Mouse (Mus musculus): ENCODE measurements at regions not wholly inside any gene's neighbourhood (a gene's known extent, or its start where the extent isn't known, plus 50 kb on each side); places are given as distances from the start of the nearest gene placed in this dataset.

DNA sequence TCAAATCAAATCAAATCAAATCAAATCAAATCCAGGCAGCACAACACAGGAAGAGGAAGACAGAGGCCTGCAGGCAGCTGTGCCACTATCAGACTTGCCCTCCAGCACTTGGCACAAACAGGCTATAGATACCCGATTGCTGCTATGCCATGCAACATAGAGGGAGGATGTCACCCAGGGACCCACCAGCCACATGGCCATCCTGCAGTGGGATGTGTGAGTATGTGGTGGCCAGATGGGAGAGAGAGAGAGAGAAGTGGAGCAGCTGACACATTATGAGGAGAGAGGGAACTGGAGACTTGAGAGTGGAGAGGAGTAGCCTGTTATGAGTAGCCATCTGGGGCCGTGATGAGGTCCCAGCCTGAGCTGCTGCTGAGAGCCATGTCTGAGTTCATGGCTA, 62.6 kb upstream of the Tmprss2 start:
- no peak for TF ChIP-seq CTCF (IDR thresholded peaks at IDR 0.05; ENCODE audit: low read depth, low read length)
- no peak for TF ChIP-seq POLR2A (IDR thresholded peaks at IDR 0.05; ENCODE audit: extremely low read depth, insufficient read depth, low read length)
- H3K36me3 ChIP-seq (ENCODE audit: control insufficient read depth, insufficient read depth, low read length), result no peaks in the 10 kb centered on the region
- H3K27ac ChIP-seq (replicated peaks; ENCODE audit: insufficient read depth, low read depth, low read length), result no peak overlapping the region
- DNase-seq (ENCODE audit: extremely low read depth, low read depth, low spot score), result no peak
- no peak overlapping the region for H3K4me3 ChIP-seq (ENCODE audit: insufficient read depth, low read depth, low read length)
- H3K4me1 ChIP-seq (ENCODE audit: control insufficient read depth, insufficient read depth, low read length), result no peaks in the 10 kb centered on the region
- H3K9ac ChIP-seq (ENCODE audit: low read depth, low read length), result no peak overlapping the region
- 89% methylated on average over 2 of the region's 2 CpGs for WGBS
- H3K27me3 ChIP-seq (ENCODE audit: control insufficient read depth, insufficient read depth, low read length), result no peaks in the 10 kb centered on the region
- H3K79me2 ChIP-seq (ENCODE audit: control insufficient read depth, insufficient read depth, low read length), result no peaks in the 10 kb centered on the region

DNA sequence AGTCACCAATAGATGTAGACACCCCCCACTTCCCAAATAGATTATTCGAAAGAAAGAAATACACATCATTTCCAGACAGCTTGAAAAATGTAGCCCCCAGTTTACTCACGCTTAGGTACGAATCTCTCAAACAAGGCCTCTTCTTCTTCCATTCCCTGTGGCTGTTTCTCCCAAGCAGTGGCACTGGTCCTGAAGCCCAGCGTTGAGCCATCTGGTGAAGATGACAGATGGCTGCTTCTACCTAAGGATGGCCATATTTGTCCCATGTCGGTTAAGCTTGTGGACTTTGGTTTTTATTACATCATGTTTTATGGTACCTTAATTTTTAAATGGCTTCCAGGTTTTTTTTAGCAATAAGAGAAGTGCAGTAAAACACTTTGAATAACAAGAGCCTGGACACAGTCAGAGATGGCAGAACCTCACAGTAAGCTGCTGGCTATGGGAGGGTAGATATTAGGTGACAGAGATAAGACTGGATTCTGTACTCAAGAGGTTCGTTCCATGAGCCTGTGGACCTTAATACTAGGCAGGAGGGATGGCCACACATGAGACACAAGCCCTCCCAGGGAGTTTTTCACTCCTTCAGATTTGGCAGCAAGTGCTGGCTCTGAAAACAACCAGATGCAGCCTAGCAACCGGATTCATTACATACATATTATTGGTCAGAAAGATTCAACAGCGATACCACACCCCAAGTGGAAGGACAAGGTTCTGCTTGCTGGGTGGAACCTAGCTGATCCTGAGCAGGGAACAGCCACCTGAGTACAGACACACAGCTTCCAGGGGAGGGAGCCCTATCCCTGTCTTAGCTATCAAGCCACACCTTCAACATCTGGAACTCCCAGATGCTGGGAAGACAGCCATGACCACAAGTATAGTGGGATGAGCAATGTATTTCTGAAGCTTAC, 59.4 kb upstream of the Tmprss2 start:
- Histone ChIP-seq H3K27ac (replicated peaks; ENCODE audit: insufficient read depth, low read depth, low read length) (no peak overlapping the region), H3K79me2 (ENCODE audit: control insufficient read depth, insufficient read depth, low read length) (no peaks in the 10 kb centered on the region), H3K9ac (ENCODE audit: low read depth, low read length) (no peak overlapping the region), H3K27me3 (ENCODE audit: control insufficient read depth, insufficient read depth, low read length) (no peaks in the 10 kb centered on the region), H3K36me3 (ENCODE audit: control insufficient read depth, insufficient read depth, low read length) (no peaks in the 10 kb centered on the region), H3K4me1 (ENCODE audit: control insufficient read depth, insufficient read depth, low read length) (no peaks in the 10 kb centered on the region), H3K4me3 (ENCODE audit: insufficient read depth, low read depth, low read length) (no peak overlapping the region)
- DNase-seq (ENCODE audit: extremely low read depth, low read depth, low spot score), result peak; percentile 15
- TF ChIP-seq POLR2A (IDR thresholded peaks at IDR 0.05; ENCODE audit: extremely low read depth, insufficient read depth, low read length) (no peak), CTCF (IDR thresholded peaks at IDR 0.05; ENCODE audit: low read depth, low read length) (peak; percentile 49)
- WGBS, result 76% methylated on average over 8 of the region's 8 CpGs

DNA sequence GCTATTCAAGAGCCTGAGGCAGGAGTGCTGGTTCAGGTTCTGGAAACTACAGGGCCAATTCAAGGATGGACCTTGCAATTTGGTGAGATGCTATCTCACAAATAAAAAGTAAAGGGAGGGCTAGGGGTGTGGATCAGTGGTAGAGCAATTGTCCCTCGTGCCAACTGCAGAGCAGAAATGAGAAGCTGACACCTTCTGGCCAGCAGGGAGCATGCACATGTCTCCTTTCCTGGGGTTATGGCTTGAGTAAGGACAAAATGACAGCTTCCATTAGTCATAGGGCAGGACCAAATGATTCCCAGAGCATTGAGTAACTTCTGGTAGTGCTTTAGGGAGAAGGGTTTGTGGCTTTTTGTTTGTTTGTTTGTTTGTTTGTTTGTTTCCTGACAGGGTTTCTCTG, 56.5 kb upstream of the Tmprss2 start:
- Histone ChIP-seq H3K36me3 (ENCODE audit: control insufficient read depth, insufficient read depth, low read length) (no peaks in the 10 kb centered on the region), H3K27ac (replicated peaks; ENCODE audit: insufficient read depth, low read depth, low read length) (no peak overlapping the region), H3K9ac (ENCODE audit: low read depth, low read length) (no peak overlapping the region), H3K4me3 (ENCODE audit: insufficient read depth, low read depth, low read length) (no peak overlapping the region), H3K27me3 (ENCODE audit: control insufficient read depth, insufficient read depth, low read length) (no peaks in the 10 kb centered on the region), H3K4me1 (ENCODE audit: control insufficient read depth, insufficient read depth, low read length) (no peaks in the 10 kb centered on the region), H3K79me2 (ENCODE audit: control insufficient read depth, insufficient read depth, low read length) (no peaks in the 10 kb centered on the region)
- WGBS, result 27% methylated on average over 1 of the region's 1 CpGs
- TF ChIP-seq CTCF (IDR thresholded peaks at IDR 0.05; ENCODE audit: low read depth, low read length), result peak; percentile 43
- no peak for TF ChIP-seq POLR2A (IDR thresholded peaks at IDR 0.05; ENCODE audit: extremely low read depth, insufficient read depth, low read length)
- DNase-seq (ENCODE audit: extremely low read depth, low read depth, low spot score), result no peak

DNA sequence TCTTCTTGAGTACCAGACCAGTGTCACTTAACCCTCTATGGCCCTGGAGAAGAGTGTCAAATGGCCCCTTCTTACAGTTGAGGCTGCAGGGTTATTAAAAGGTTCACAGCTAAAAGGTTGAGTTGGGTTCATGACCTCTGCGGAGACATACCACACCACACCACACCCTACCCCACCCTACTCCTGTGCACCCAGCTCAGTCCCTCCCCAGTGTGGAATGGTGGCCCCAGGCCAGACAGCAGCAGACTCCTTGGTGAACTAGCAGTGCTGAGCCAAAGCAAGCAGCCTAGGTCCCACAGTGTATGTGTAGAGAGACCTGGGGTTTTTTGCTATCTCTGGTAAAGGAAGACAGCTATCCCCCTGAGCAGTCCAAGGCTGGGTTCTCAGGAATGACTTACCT, 54.5 kb upstream of the Tmprss2 start:
- H3K4me3 ChIP-seq (ENCODE audit: insufficient read depth, low read depth, low read length), result no peak overlapping the region
- no peaks in the 10 kb centered on the region for H3K36me3 ChIP-seq (ENCODE audit: control insufficient read depth, insufficient read depth, low read length)
- no peaks in the 10 kb centered on the region for H3K4me1 ChIP-seq (ENCODE audit: control insufficient read depth, insufficient read depth, low read length)
- H3K79me2 ChIP-seq (ENCODE audit: control insufficient read depth, insufficient read depth, low read length), result no peaks in the 10 kb centered on the region
- no peaks in the 10 kb centered on the region for H3K27me3 ChIP-seq (ENCODE audit: control insufficient read depth, insufficient read depth, low read length)
- 86% methylated on average over 1 of the region's 1 CpGs for WGBS
- no peak for TF ChIP-seq POLR2A (IDR thresholded peaks at IDR 0.05; ENCODE audit: extremely low read depth, insufficient read depth, low read length)
- TF ChIP-seq CTCF (IDR thresholded peaks at IDR 0.05; ENCODE audit: low read depth, low read length), result no peak
- H3K27ac ChIP-seq (replicated peaks; ENCODE audit: insufficient read depth, low read depth, low read length), result no peak overlapping the region
- no peak overlapping the region for H3K9ac ChIP-seq (ENCODE audit: low read depth, low read length)
- no peak for DNase-seq (ENCODE audit: extremely low read depth, low read depth, low spot score)

Measured in liver, adult 2 months (tissue).